Mouse (Mus musculus) embryonic stem cell, embryonic (primary cell): ENCODE results near the gene Rabgap1.

ENCODE experiments used
- CTCF ChIA-PET, 4 experiments: fragments of 300-600 bp in 2 of 4; fragments of 350-600 bp in 2 of 4; sonication (Branson Sonifier 250); formaldehyde crosslinking; loops; one replicate each; lab custom pipeline; 2022; ENCODE audit warnings: inconsistent platforms in 2 of 4; lab: Charles Lee
- POLR2A ChIA-PET, 4 experiments: fragments of 300-600 bp in 2 of 4; fragments of 350-600 bp in 2 of 4; sonication (Branson Sonifier 250); formaldehyde crosslinking; loops; one replicate each; lab custom pipeline; 2022; ENCODE audit warnings: antibody characterized with exemption in 4 of 4, inconsistent platforms in 1 of 4; lab: Charles Lee

Rabgap1 gene

GRCm38 (mm10) chr2:37556366-37556765, 113.3 kb downstream of the Rabgap1 start:
- CTCF ChIA-PET = no interaction called here
- POLR2A ChIA-PET = interaction anchor here in 1 of 4 experiments (0.8 kb wide), 1 partner anchor 30 kb away, joined by 3 read pairs; no protein-coding TSS in a partner anchor

DNA sequence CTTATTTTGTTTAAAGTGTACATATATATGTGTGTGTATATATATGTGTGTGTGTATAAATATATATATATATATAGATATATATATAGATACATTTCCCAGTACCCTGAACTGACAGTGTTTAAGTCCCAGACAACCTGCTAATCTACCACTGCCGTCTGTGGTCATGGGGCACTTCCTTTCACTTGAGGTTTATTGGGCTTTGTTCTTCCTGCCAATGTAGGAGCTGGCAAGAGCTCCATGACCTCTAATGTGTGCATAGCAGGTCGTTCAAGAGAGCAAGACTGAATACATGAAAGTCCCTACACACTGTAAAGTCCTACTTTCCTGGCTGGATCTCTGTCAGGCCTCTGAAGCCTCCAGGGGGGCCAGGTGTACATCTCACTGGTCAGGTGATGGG, 122.5 kb downstream of the Rabgap1 start:
- ChIA-PET CTCF (interaction anchor here in 2 of 4 experiments (0.6 to 0.7 kb wide), 2 partner anchors 221 to 1123 kb away, joined by 5 to 6 read pairs; no protein-coding TSS in a partner anchor), POLR2A (interaction anchor here in 1 of 4 experiments (0.6 to 2.3 kb wide), 3 partner anchors 11 to 487 kb away, joined by 3 to 5 read pairs (median 4); no protein-coding TSS in a partner anchor)

GRCm38 (mm10) chr2:37566035-37566434, 123.0 kb downstream of the Rabgap1 start:
- ChIA-PET CTCF (interaction anchor here in 1 of 4 experiments (0.7 kb wide), 1 partner anchor 220 kb away, joined by 6 read pairs; no protein-coding TSS in a partner anchor), POLR2A (interaction anchor here in 2 of 4 experiments (1.2 to 2.3 kb wide), 2 partner anchors 16 to 234 kb away, joined by 3 to 5 read pairs; no protein-coding TSS in a partner anchor)

DNA sequence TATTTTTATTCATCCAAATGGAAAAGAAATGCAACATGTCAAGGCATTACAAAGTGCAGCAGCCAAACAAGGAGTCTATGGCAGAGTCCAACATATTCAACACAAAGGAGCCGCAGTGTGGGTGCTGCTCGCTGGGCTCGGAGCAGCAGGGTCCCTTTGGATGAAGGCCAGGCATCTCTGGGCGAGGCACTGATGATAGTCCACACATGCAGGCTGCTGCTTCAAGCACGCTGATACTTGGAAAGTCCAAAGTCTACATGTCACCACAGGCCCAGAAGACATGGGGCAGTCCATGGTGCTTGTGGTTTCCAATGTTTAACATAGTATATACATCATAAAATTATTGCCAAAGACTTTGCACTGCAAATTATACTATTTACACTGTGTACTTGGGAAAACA, 126.8 kb downstream of the Rabgap1 start:
- ChIA-PET CTCF (interaction anchor here in 1 of 4 experiments (0.5 kb wide), 1 partner anchor 864 kb away, joined by 3 read pairs; no protein-coding TSS in a partner anchor), POLR2A (no interaction called here)

DNA sequence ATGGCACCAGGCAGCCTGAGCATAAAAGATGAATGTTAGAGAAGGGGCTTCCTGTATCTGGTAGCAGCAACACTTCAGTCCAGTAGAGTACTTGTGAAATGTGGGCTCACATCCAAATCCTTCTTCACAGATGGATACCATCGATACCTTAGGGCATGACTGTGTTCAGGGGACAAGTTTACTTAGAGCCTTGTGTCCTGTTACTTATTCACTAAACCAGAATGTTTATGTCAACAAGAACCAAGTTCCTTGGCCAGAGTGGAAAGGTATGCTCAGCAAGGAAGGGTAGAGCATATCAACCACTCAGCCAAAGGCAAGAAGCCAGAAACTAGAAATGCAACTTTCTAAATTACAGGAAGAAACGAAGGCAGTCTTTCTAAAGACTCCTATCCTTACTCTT, 127.6 kb downstream of the Rabgap1 start:
- POLR2A ChIA-PET = interaction anchor here in 2 of 4 experiments (0.6 to 2.1 kb wide), 3 partner anchors 9 to 11 kb away, joined by 5 to 12 read pairs (median 5); no protein-coding TSS in a partner anchor
- CTCF ChIA-PET = no interaction called here

- ChIA-PET CTCF (interaction anchor here in 2 of 4 experiments (0.7 to 1.3 kb wide), 2 partner anchors 200 kb away, joined by 3 to 5 read pairs; no protein-coding TSS in a partner anchor), POLR2A (interaction anchor here in 2 of 4 experiments (0.5 to 2.1 kb wide), 6 partner anchors 9 to 442 kb away, joined by 3 to 12 read pairs (median 4); partner anchors contain the start of gene Gpr21 (in 1 of the 2))
Measured at GRCm38 (mm10) chr2:37572141-37572540, 129.1 kb downstream of the Rabgap1 start.

- CTCF ChIA-PET = interaction anchor here in 1 of 4 experiments (0.6 kb wide), 1 partner anchor 10 kb away, joined by 6 read pairs; no protein-coding TSS in a partner anchor
- POLR2A ChIA-PET = interaction anchor here in 1 of 4 experiments (1.0 to 1.4 kb wide), 2 partner anchors 9 to 11 kb away, joined by 3 to 4 read pairs; no protein-coding TSS in a partner anchor
Measured at GRCm38 (mm10) chr2:37576661-37577060, 133.6 kb downstream of the Rabgap1 start.

DNA sequence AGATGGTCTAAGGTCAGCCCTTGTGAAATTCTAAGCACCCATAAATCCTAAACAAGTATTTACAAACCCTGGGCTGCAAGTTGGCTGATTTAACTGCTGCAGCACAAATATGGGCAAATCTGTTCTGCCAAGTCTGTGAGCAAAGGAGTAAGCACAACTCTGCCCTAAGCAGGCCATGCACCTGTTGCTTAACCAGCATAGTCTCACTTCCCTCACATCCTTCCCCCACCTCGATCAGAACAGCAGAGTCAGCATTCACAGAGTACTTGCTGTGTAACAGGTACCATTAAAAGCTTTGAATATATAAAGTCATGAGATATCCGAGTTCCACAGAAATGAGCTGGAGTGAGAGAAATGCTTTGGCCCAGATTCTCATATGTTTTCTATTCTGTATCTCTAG, 135.1 kb downstream of the Rabgap1 start:
- ChIA-PET CTCF (no interaction called here), POLR2A (interaction anchor here in 1 of 4 experiments (2.0 kb wide), 1 partner anchor 7 kb away, joined by 5 read pairs; no protein-coding TSS in a partner anchor)

- POLR2A ChIA-PET = interaction anchor here in 2 of 4 experiments (0.7 to 1.0 kb wide), 4 partner anchors 136 to 339 kb away, joined by 3 to 4 read pairs (median 4); no protein-coding TSS in a partner anchor
- CTCF ChIA-PET = no interaction called here
Measured at GRCm38 (mm10) chr2:37587919-37588318, 144.8 kb downstream of the Rabgap1 start.
